Mouse (Mus musculus) yolk sac, embryonic 10.5 days (tissue): Measurements from ENCODE around the gene Slc39a11.

Source experiments
- DNase-seq: peaks from one replicate; pipeline ENCODE4 v3.0.0-alpha.2; 2017; ENCODE audit warnings: low spot score

Gene Slc39a11

DNA sequence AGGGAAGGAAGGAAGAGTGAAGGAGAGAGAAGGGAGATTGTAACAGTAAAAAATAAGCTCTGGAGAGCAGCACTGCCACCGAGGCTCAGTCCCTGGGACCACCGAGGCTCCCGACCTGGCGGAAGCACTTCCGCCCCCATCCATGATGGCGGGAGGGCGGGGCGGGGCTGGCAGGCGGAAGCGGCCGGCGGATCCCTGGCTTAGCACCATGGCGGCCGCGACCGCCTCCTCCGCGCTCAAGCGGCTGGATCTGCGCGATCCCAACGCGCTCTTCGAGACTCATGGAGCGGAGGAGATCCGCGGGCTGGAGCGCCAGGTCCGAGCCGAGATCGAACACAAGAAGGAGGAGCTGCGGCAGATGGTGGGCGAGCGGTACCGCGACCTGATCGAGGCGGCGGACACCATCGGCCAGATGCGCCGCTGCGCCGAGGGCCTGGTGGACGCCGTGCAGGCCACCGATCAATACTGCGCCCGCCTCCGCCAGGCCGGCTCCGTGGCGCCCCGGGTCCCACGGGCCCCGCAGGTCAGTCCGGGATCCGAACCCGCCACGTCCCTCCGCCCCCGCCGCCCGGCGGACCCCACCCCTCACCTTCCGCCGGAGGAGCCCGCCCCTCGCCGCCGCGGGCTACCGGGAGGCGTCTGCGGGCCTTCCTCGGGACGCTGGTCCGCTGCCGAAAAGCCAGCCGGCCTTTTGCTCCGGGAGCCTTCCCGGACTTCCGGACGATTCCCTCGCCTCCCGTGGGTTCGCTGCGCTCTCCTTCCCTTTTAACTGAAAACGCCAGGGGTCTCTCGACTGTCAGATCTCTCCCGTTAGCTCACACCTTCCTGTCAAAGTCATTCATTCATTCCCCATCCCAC, at the start of gene Slc39a11:
Gene Slc39a11 (minus strand): TSS at position 727 of the 858 bp plus-strand sequence.
- DNase-seq = peak; percentile 82

DNA sequence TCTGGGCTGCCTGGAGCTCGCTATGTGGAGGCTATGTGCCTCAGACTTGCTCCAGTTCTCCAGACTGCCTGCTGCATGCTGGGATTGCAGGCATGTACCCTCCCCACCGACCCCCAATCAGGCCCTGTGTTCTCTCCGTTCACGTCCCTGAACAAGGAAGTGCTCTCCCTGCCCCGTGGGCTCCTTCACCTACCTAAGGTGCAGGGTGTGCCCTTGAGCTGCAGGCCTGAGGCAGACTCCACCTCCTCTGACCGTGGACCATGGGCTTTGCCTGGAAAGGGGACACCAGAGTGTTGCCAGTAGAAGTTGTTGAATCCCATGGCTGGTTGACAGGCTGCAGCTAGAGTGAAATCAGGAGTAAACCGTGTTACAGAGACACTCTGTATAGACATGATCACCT, 49.8 kb upstream of the Slc39a11 start:
- DNase-seq = no peak

DNA sequence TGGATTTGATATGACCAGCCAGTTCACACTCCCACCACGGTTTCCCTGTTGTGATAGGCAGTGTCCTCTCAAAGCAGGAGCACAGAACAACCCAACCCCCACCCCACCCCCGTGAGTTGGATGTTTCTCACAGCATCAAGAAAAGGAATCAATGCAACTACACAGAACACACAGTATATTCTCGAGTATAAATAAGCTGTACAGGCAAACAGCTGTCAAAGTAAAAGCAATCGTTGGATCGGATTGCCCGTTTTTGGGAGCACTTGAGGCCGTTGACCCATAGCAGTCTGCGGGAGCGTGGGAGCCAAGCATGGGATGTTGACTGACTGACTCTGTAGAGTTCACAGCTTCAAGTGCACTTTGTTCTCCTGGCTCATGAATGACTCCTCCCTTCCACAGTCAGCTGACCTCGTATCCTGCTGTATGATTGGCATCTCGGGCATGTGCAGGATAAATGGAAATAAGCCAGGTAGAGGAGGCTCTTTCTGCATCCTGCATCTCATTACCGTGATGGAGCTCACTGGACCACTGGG, 48.2 kb upstream of the Slc39a11 start:
- DNase-seq = peak; percentile 38

- no peak for DNase-seq
Measured at GRCm38 (mm10) chr11:113697571-113697970, 47.7 kb upstream of the Slc39a11 start.

GRCm38 (mm10) chr11:113691851-113692250, 42.0 kb upstream of the Slc39a11 start:
- no peak for DNase-seq

GRCm38 (mm10) chr11:113691318-113691717, 41.4 kb upstream of the Slc39a11 start:
- DNase-seq = no peak

- DNase-seq = no peak
Measured at GRCm38 (mm10) chr11:113690506-113690905, 40.6 kb upstream of the Slc39a11 start.

- no peak for DNase-seq
Measured at GRCm38 (mm10) chr11:113687031-113687430, 37.2 kb upstream of the Slc39a11 start.

DNA sequence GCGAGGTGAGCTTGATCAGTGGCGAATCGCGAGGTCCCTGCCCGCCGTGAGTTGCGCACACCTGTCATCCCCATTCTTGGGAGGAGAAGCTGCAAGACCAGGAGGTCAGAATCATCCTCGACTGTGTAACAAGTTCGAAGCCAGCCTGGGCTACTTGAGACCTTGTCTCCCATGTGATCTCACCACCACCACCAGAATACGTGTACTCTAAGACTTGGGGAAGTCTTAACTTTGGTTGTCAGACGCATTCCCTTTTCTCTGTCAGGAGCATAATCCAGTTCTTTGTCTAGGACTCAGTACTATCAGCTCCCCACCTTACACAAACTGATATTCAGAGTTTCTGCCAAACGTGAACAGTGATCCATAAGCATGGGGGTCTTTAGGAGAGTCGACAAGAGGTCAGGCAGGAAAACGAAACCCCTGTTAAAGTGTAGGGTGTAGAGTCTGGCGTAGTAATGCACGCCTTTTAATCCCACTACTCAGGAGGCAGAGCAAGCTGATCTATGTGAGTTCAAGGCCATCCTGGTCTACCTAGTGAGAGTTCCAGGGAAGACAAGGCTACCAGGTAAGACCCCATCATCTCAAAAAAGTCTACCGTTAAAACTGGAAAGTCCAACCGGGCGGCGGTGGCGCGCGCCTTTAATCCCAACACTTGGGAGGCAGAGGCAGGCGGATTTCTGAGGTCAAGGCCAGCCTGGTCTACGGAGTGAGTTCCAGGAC, 35.0 kb upstream of the Slc39a11 start:
- DNase-seq = no peak

GRCm38 (mm10) chr11:113683957-113684706, 34.3 kb upstream of the Slc39a11 start, which contains the start of the genes Fam104a and D11Wsu47e:
Gene Fam104a, minus strand, starts transcription at chr11:113684155.
Gene D11Wsu47e, plus strand, starts transcription at chr11:113684412.
- DNase-seq = peak; percentile 96

GRCm38 (mm10) chr11:113683627-113683956, 33.7 kb upstream of the Slc39a11 start:
- no peak for DNase-seq

DNA sequence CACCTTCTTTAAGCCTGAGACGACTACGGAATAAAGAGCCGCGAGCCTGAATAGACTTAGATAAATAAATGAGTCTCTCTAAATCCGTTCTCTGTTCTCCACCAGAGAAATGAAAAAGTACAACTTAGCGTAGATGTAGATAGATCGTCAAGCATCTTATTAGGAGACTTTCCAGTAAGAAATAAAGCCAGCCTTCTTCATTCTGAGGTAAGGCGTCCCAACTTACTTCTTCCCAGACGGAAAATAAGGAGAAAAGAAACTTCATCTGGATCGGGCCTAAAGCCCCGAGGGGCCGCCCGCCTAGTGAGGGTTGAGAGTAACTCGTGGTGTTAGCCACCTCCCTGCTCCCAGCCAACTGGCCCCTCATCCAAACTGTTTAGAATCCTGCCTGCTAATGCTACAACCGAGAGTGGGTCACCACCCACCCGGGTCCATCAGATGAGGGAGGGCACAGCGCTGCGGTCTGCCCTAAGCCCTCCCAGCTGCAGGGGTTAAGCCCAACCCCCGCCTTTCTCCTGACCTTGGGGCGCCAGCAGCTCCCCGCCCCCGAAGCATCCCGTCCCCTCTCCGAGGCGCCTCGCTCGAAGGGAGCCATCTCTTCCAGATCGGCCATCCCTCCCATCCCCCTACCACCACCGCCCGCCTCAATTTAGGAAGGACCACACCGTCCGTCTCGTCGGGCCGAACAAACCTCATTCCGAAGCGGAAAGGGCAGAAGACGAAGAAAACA, 33.2 kb upstream of the Slc39a11 start:
- DNase-seq = peak; percentile 80

- no peak for DNase-seq
Measured at GRCm38 (mm10) chr11:113681979-113682378, 32.1 kb upstream of the Slc39a11 start.

- no peak for DNase-seq
Measured at GRCm38 (mm10) chr11:113680954-113681353, 31.1 kb upstream of the Slc39a11 start.

GRCm38 (mm10) chr11:113678373-113678772, 28.5 kb upstream of the Slc39a11 start:
- no peak for DNase-seq

GRCm38 (mm10) chr11:113677378-113677777, 27.5 kb upstream of the Slc39a11 start:
- DNase-seq = no peak

DNA sequence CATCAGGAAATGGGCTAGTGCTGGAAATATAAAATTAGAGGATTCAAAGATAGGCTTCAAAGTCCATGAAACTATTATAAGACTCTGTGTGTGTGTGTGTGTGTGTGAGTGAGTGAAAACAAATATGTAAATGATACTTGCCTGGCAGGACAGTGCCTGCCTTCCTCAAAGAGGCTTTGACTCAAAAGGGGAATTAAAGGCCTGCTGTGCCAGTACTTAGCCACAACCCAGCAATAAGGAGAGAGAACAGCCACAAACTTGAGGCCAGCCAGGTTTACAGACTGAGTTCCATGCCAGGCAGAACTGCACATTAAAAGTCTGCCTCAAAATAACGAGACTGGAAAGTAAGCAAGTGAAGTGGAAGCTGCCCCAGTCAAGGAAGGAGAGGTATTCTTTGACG, 27.0 kb upstream of the Slc39a11 start:
- DNase-seq = no peak

GRCm38 (mm10) chr11:113674595-113674994, 24.7 kb upstream of the Slc39a11 start:
- DNase-seq = no peak

DNA sequence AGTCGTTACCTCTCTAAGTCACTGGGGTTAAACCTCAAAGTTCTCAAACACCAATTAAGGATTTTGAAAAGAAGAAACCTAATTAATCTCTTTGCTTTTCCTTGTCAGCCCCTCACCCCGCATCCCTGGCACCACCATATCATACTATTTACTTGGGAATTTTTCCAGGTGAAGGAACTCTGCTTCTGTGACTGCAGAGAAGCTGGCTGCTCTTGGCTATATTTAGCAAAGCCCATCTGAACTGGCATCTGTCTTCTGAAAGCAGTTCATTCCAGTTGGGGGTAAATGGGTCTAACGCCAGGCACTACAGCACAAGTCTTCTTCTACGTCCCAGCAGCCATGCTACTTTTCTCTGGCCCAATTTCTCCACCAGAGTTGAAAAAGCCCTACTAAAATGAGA, 23.7 kb upstream of the Slc39a11 start:
- no peak for DNase-seq

GRCm38 (mm10) chr11:113669711-113670110, 19.8 kb upstream of the Slc39a11 start:
- no peak for DNase-seq

- no peak for DNase-seq
Measured at GRCm38 (mm10) chr11:113668857-113669256, 19.0 kb upstream of the Slc39a11 start.
